21 mouse cellular contexts compared by ENCODE assay signal in genomic region chr10:29180210-29180609, GRCm38 (mm10). TPM values are rescaled to one million over a fixed set of nuclear protein-coding genes. Genes with fewer than 3 reads are reported as not detected.
"Had no signal": no experiment of that assay in that cellular context is flagged by ENCODE, and none has a peak within 500 bp of the region (broad histone marks: within the 10 kb centered on the region; RNA-seq: fewer than 3 reads in every experiment).

No protein-coding gene starts in this region.

- H3K27me3 ChIP-seq: limb, embryonic 12.5 days; limb, embryonic 15.5 days had no signal

- DNase-seq: kidney, adult 2 months; kidney, postnatal 25 days; left cerebral cortex, postnatal 4 days; liver, postnatal 0 days; lung, embryonic 14.5 days; thymus, adult 18-20 months; thymus, postnatal 36 days had no signal

- H3K9ac ChIP-seq: limb, embryonic 12.5 days; limb, embryonic 15.5 days; liver, embryonic 14.5 days; liver, postnatal 0 days; lung, embryonic 14.5 days had no signal

- H3K9me3 ChIP-seq: limb, embryonic 12.5 days; limb, embryonic 15.5 days; midbrain, embryonic 10.5 days had no signal

- H3K4me2 ChIP-seq: limb, embryonic 12.5 days; limb, embryonic 15.5 days; liver, embryonic 11.5 days; lung, embryonic 14.5 days had no signal

- H3K27ac ChIP-seq: kidney, postnatal 0 days; limb, embryonic 12.5 days; limb, embryonic 15.5 days; liver, embryonic 14.5 days; macrophage; midbrain, embryonic 10.5 days had no signal

- H3K4me1 ChIP-seq: limb, embryonic 12.5 days; limb, embryonic 15.5 days; midbrain, embryonic 10.5 days had no signal

- ATAC-seq: intestine, postnatal 0 days; liver, postnatal 0 days; lung, postnatal 0 days had no signal

- H3K36me3 ChIP-seq: limb, embryonic 12.5 days; limb, embryonic 15.5 days had no signal

- H3K4me3 ChIP-seq: limb, embryonic 12.5 days; limb, embryonic 15.5 days; midbrain, embryonic 10.5 days had no signal

RNA-seq across cellular contexts. Expression of gene Gm49353, which starts 18.5 kb away (rescaled TPM):
- polyA plus RNA-seq: kidney, adult 2 months; kidney, embryonic 14.5 days; kidney, postnatal 0 days; large intestine, adult 2 months; limb, embryonic 12.5 days; liver, embryonic 11.5 days; liver, embryonic 14.5 days; liver, postnatal 0 days; lung, embryonic 14.5 days; lung, postnatal 0 days; macrophage; small intestine, adult 2 months; spleen, adult 2 months; testis, adult 2 months had no signal

RNA-seq across cellular contexts. Expression of gene 9330159F19Rik, which starts 31.2 kb away (rescaled TPM):
- polyA plus RNA-seq: liver, postnatal 0 days; macrophage; spleen, adult 2 months had no signal

RNA-seq across cellular contexts. Expression of gene Soga3, which starts 36.6 kb away (rescaled TPM):
- polyA plus RNA-seq: liver, postnatal 0 days; macrophage; spleen, adult 2 months had no signal
